Mouse (Mus musculus): ENCODE data around the gene Nexn.

Nexn gene

GRCm38 (mm10) chr3:152276935-152277334 lies 10.8 kb upstream of the Nexn start:
- no peak for DNase-seq

GRCm38 (mm10) chr3:152275008-152275407 lies 8.9 kb upstream of the Nexn start:
- DNase-seq: no peak

DNA sequence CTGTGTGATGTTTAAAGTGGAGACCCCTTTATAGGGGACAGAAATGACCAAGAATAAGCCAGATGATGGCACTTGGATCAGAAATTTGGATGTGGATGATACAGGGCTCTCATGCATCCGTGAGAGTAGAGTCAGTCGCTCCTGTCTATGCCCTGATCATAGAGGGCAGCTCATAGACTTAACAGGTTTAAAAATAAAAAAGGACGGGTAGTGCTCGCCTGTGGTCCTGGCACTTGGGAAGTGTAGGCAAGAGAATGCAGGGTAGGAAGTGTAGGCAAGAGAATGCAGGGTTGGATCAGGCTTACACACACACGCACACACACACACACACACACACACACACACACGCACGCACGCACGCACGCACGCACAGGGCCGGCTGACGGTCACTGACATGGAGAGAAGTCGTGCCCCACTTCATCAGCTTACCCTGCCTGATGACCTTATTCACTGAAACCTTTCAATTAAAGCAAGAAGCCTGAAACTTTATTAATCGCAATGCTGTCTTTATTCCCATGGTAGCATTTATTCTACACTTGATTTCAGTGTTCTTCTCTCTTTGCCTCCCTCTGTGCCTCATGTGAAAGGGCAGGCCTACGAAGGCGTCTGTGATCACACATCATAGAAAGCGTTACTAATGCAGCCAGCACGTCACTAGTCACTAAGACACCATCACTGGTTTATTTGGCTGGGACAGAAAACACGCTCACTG lies 7.0 kb upstream of the Nexn start:
- no peak for DNase-seq

GRCm38 (mm10) chr3:152271876-152272275 lies 5.7 kb upstream of the Nexn start:
- no peak for DNase-seq

- DNase-seq: no peak
These were observed 5.0 kb upstream of the Nexn start for GRCm38 (mm10) chr3:152271071-152271710.

- DNase-seq: no peak
These were observed 1.9 kb upstream of the Nexn start for GRCm38 (mm10) chr3:152268099-152268498.

- DNase-seq: peak; percentile 85 to 91
These were observed 657 bp downstream of the Nexn start for GRCm38 (mm10) chr3:152265351-152266035.

DNA sequence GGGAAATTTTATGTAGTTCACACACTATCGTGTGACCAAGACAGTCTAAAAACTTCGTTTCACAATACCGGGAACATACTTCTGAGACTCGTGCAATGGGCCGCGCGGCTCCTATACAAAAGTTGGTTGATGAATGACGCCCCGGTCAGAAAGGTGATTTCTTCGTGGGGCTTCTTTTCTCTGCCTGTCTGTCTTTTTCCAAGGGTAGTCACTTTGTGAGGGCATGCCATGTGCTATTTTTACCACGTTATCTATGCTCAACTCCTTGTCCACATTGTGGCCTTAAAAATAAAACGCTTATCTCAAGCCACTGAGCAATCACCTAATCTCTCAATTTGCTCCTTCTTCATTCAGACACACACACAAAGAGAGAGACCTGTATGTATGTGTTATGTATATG lies 1.3 kb downstream of the Nexn start:
- no peak for DNase-seq

GRCm38 (mm10) chr3:152264374-152264773 lies 1.8 kb downstream of the Nexn start:
- DNase-seq: no peak

- DNase-seq: peak in 1 of 2 experiments; percentile 28
These were observed 4.2 kb downstream of the Nexn start for GRCm38 (mm10) chr3:152261948-152262347.

GRCm38 (mm10) chr3:152261436-152261835 lies 4.7 kb downstream of the Nexn start:
- DNase-seq: no peak

- DNase-seq: no peak
These were observed 5.8 kb downstream of the Nexn start for GRCm38 (mm10) chr3:152260362-152260761.

- peak; percentile 86 to 87 for DNase-seq
These were observed 6.7 kb downstream of the Nexn start for GRCm38 (mm10) chr3:152259409-152259808.

GRCm38 (mm10) chr3:152257528-152257927 lies 8.6 kb downstream of the Nexn start:
- DNase-seq: no peak

DNA sequence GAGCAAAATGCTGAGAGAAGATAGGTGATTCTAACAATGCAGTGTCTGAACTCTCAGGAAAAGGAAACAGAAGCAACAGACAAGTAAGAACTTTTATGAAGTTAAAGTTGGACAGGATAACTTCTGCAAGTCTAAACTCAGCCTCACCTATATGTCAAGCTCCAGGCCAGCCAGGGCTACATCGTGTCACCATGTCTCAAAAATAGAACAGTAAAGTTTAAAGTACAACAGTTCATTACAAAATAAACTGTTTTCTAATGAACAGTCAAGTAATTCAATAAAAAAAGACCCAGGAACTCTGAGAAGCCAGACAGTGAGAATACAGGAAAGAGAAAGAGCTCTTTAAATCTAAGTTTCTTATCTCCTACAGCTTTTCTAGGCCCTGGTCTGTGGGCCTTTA lies 15.7 kb downstream of the Nexn start:
- DNase-seq: no peak

- no peak for DNase-seq
These were observed 18.4 kb downstream of the Nexn start for GRCm38 (mm10) chr3:152247708-152248107.

- DNase-seq: no peak
These were observed 20.8 kb downstream of the Nexn start for GRCm38 (mm10) chr3:152245273-152245910.

GRCm38 (mm10) chr3:152243304-152243703 lies 22.8 kb downstream of the Nexn start:
- no peak for DNase-seq

- DNase-seq: no peak
These were observed 25.1 kb downstream of the Nexn start for GRCm38 (mm10) chr3:152241098-152241497.

- DNase-seq: no peak
These were observed 26.6 kb downstream of the Nexn start for GRCm38 (mm10) chr3:152239592-152239991.

GRCm38 (mm10) chr3:152238836-152239235 lies 27.3 kb downstream of the Nexn start:
- DNase-seq: no peak

GRCm38 (mm10) chr3:152235805-152236204 lies 30.3 kb downstream of the Nexn start:
- DNase-seq: no peak

DNA sequence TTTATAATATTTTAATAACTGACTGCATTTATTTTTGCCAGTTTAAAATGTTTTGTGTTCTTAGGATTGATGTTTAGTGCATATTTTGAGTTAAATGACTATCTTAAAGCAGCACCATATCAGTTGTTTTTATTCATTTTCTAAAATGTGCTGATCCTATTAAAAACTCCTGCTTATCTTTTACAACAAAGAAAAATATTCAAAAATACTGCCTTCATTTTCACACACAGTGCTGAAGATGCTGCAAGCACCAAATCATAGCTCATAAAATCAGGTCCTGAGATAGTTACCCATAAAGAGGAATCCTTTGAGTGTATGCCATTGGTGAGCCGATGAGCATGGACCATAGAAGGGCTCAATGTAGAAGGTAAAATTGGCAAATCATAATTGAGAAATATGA lies 30.9 kb downstream of the Nexn start:
- no peak for DNase-seq

All from kidney, postnatal 4 days (tissue).